Comparison of ENCODE assay signal across 8 mouse cellular contexts in genomic region chr2:51148454-51148853, GRCm38 (mm10). TPM values are rescaled to one million over a fixed set of nuclear protein-coding genes. Genes with fewer than 3 reads are reported as not detected.
DNase-seq lines count a peak whose midpoint lies in the region; ATAC-seq and TF ChIP-seq lines count a peak whose summit lies in the region.

No protein-coding gene starts in this region.

- peaks cover 14% of the 10 kb centered on the region for H3K27me3 ChIP-seq in spleen, adult 2 months (ENCODE audit: control insufficient read depth, insufficient read depth, low read length)
- H3K27me3 ChIP-seq in liver, embryonic 11.5 days (replicated peaks; ENCODE audit: control insufficient read depth, insufficient read depth, low read length), result peaks cover 12% of the 10 kb centered on the region
- H3K27me3 ChIP-seq in neural tube, embryonic 11.5 days (ENCODE audit: control insufficient read depth, insufficient read depth, low read length), result no peaks in the 10 kb centered on the region

- TF ChIP-seq POLR2A in spleen, adult 2 months (IDR thresholded peaks at IDR 0.05; ENCODE audit: low read depth, low read length), result no peak

- 0 out of 2 replicates have a peak, but pooled peaks have one; percentile 7 for ATAC-seq in common myeloid progenitor, adult 5-6 weeks (replicated peaks; ENCODE audit: low read depth, poor library complexity, severe bottlenecking)
- ATAC-seq in liver, embryonic 11.5 days (replicated peaks; ENCODE audit: low FRiP score), result no peak
- no peak for ATAC-seq in neural tube, embryonic 11.5 days (ENCODE audit: insufficient read depth, low FRiP score, low TSS enrichment)

- no peaks in the 10 kb centered on the region for H3K9me3 ChIP-seq in liver, embryonic 11.5 days (ENCODE audit: control insufficient read depth, low read length)
- H3K9me3 ChIP-seq in neural tube, embryonic 11.5 days (ENCODE audit: control insufficient read depth, low read length), result no peaks in the 10 kb centered on the region

- WGBS in spleen, adult 2 months, result under 1% methylated on average over 20 of the region's 20 CpGs
- 0% methylated on average over 20 of the region's 20 CpGs for WGBS in liver, embryonic 11.5 days
- under 1% methylated on average over 20 of the region's 20 CpGs for WGBS in neural tube, embryonic 11.5 days

- H3K9ac ChIP-seq in liver, embryonic 11.5 days (ENCODE audit: low read depth, low read length), result peak overlapping the region; percentile 77
- peak overlapping the region; percentile 98 for H3K9ac ChIP-seq in neural tube, embryonic 11.5 days (ENCODE audit: low read length)

- no peak for TF ChIP-seq CTCF in spleen, adult 2 months (IDR thresholded peaks at IDR 0.05; ENCODE audit: extremely low read depth, insufficient read depth, insufficient read length, insufficient replicate concordance)

- H3K27ac ChIP-seq in spleen, adult 2 months (ENCODE audit: insufficient read depth, low read length), result peak overlapping the region; percentile 58
- peak overlapping the region; percentile 68 for H3K27ac ChIP-seq in liver, embryonic 11.5 days (ENCODE audit: low read depth, low read length)
- H3K27ac ChIP-seq in neural tube, embryonic 11.5 days (ENCODE audit: low read depth, low read length), result peak overlapping the region; percentile 94

- peak overlapping the region; percentile 81 for H3K4me2 ChIP-seq in liver, embryonic 11.5 days
- peak overlapping the region; percentile 71 for H3K4me2 ChIP-seq in neural tube, embryonic 11.5 days (ENCODE audit: low read depth)

- peaks cover 3% of the 10 kb centered on the region; the same call in 1 of the 2 replicates for H3K4me1 ChIP-seq in spleen, adult 2 months (ENCODE audit: control insufficient read depth, insufficient read depth, insufficient read length)
- H3K4me1 ChIP-seq in liver, embryonic 11.5 days (replicated peaks; ENCODE audit: control insufficient read depth, insufficient read depth, low read length), result peaks cover 7% of the 10 kb centered on the region
- peaks cover 17% of the 10 kb centered on the region for H3K4me1 ChIP-seq in neural tube, embryonic 11.5 days (ENCODE audit: control insufficient read depth, insufficient read depth, low read length)

- peak overlapping the region; percentile 69 for H3K4me3 ChIP-seq in spleen, adult 2 months (ENCODE audit: extremely low read depth, insufficient read depth, insufficient read length)
- H3K4me3 ChIP-seq in liver, embryonic 11.5 days (ENCODE audit: low read depth, low read length), result peak overlapping the region; percentile 72
- peak overlapping the region; percentile 97 for H3K4me3 ChIP-seq in neural tube, embryonic 11.5 days (ENCODE audit: low read depth, low read length)

- H3K36me3 ChIP-seq in spleen, adult 2 months (ENCODE audit: control insufficient read depth, insufficient read depth, low read length), result no peaks in the 10 kb centered on the region
- H3K36me3 ChIP-seq in liver, embryonic 11.5 days (ENCODE audit: control insufficient read depth, insufficient read depth, low read length), result no peaks in the 10 kb centered on the region
- no peaks in the 10 kb centered on the region for H3K36me3 ChIP-seq in neural tube, embryonic 11.5 days (ENCODE audit: control insufficient read depth, insufficient read depth, low read length)

- peak in 1 of 2 experiments; percentile 3 for DNase-seq in spleen, adult 2 months (ENCODE audit: low read depth in 1 of 2, low spot score in 2 of 2)
- no peak for DNase-seq in spleen, adult 12 weeks (ENCODE audit: low spot score)
- DNase-seq in heart, adult 18-20 months, result peak; percentile 29 to 73
- DNase-seq in kidney, adult 11 months, result peak; percentile 31
- DNase-seq in liver, embryonic 11.5 days (ENCODE audit: low spot score), result peak; percentile 58
- DNase-seq in neural tube, embryonic 11.5 days (ENCODE audit: low spot score), result peak; percentile 54
- DNase-seq in urinary bladder, postnatal 4 days (ENCODE audit: low spot score in 2 of 2), result peak; percentile 32 to 61

RNA-seq across cellular contexts. Expression of gene Rnd3, which starts 0.5 kb away (rescaled TPM):
- polyA plus RNA-seq in spleen, adult 2 months (2012; rRNA removed), result 1.4 and 2.0 TPM in 2 replicates
- 0.91 and 1.9 TPM in 2 replicates for total RNA-seq in common myeloid progenitor, adult 5-6 weeks (2017)
- 10 to 100 TPM; 13.8 to 15.9 TPM for total RNA-seq in heart, adult 18-20 months (2021)
- polyA plus RNA-seq in liver, embryonic 11.5 days (2014; fragmentation: Nextera tagmentation; extraction: Ambion mirVana), result 33.1 and 35.1 TPM in 2 replicates
- 261 and 278 TPM in 2 replicates for polyA plus RNA-seq in neural tube, embryonic 11.5 days (2014; fragmentation: Nextera tagmentation; extraction: Ambion mirVana)

Comparison
In these comparisons a context has a peak if more than half of its experiments do, and no peak if none do; other contexts are left out.
1. RNA of gene Rnd3, which starts 0.5 kb away (polyA plus RNA-seq): 261 to 278 TPM in neural tube, embryonic 11.5 days and 33.1 to 35.1 TPM in liver, embryonic 11.5 days; 1.4 to 2.0 TPM in spleen, adult 2 months; every median in the first group is over 10 times any median in the second.
2. Peak in every context shown above with its lines, with median percentiles within 50 percentile points of each other: H3K27ac ChIP-seq and H3K4me3 ChIP-seq.